Mouse (Mus musculus): ENCODE measurements around the gene Mpig6b.

GRCm38 (mm10) chr17:35023756-35024155 is 42.2 kb downstream of the Mpig6b start:
- TF ChIP-seq POLR2A (IDR thresholded peaks at IDR 0.05; ENCODE audit: borderline replicate concordance, extremely low read depth, insufficient read depth, insufficient read length, poor library complexity, severe bottlenecking): no peak
- TF ChIP-seq CTCF (IDR thresholded peaks at IDR 0.05; ENCODE audit: borderline replicate concordance, extremely low read depth, insufficient read depth, insufficient read length): no peak

Data from brain, embryonic 14.5 days (tissue).